Mouse (Mus musculus) liver, postnatal 0 days (tissue): ENCODE measurements at regions not wholly inside any gene's neighbourhood (a gene's known extent, or its start where the extent isn't known, plus 50 kb on each side); places are given as distances from the start of the nearest gene placed in this dataset.

ENCODE experiments used
- CTCF ChIP-seq: sonication (generic); IDR thresholded peaks from 2 replicates; pipeline ENCODE4 v1.5.1; 2016; ENCODE audit warnings: antibody characterized with exemption, low read depth
- EP300 ChIP-seq: IDR thresholded peaks from 2 replicates; pipeline ENCODE4 v1.6.1; 2016; ENCODE audit warnings: antibody characterized with exemption, low read depth, mild to moderate bottlenecking

GRCm38 (mm10) chr16:90625301-90626034, 101.7 kb downstream of the Mis18a start:
- no peak for TF ChIP-seq EP300
- TF ChIP-seq CTCF, result no peak
